ENCODE assay signal across 8 mouse cellular contexts in the genomic region with DNA sequence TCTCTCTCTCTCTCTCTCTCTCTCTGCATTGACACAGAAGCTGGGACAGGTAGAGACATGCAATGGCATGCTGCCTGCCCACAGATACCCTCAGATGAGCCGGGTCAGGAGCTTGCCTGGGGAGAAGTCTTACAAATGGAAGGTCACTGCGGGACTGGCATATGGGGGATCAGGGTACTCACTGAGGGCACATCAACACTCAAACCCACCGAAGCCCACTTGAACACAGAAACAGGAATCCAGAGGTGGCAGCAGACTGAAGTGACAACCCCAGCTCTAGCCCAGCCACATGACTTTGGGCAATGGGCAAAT. TPM values are rescaled to one million over a fixed set of nuclear protein-coding genes. Genes with fewer than 3 reads are reported as not detected.
DNase-seq lines count a peak whose midpoint lies in the region; ATAC-seq and TF ChIP-seq lines count a peak whose summit lies in the region.

No protein-coding gene starts in this region.

- peaks cover 8% of the 10 kb centered on the region; the same call in 1 of the 2 replicates for H3K4me1 ChIP-seq in liver, postnatal 0 days (ENCODE audit: insufficient read depth)
- H3K4me1 ChIP-seq in stomach, postnatal 0 days (replicated peaks; ENCODE audit: control insufficient read depth, insufficient read depth): 0 out of 2 replicates have a peak, but pooled peaks cover 4% of the 10 kb centered on the region

- WGBS in liver, postnatal 0 days (ENCODE audit: insufficient replicate concordance): 44% methylated on average over 3 of the region's 3 CpGs
- 23% methylated on average over 3 of the region's 3 CpGs for WGBS in stomach, postnatal 0 days

- no peak for TF ChIP-seq CTCF in liver, postnatal 0 days (IDR thresholded peaks at IDR 0.05; ENCODE audit: low read depth)
- no peak for TF ChIP-seq CTCF in stomach, postnatal 0 days (IDR thresholded peaks at IDR 0.05; ENCODE audit: low read depth)

- no peaks in the 10 kb centered on the region for H3K36me3 ChIP-seq in liver, postnatal 0 days (replicated peaks; ENCODE audit: insufficient read depth, low read length)
- H3K36me3 ChIP-seq in stomach, postnatal 0 days (ENCODE audit: control insufficient read depth, insufficient read depth, low read length): no peaks in the 10 kb centered on the region

- peak; percentile 15 for DNase-seq in embryo, embryonic 10.5 days (ENCODE audit: low spot score)
- DNase-seq in embryo, embryonic 10 days (ENCODE audit: low spot score): no peak
- DNase-seq in urinary bladder, postnatal 36 days (ENCODE audit: low spot score in 2 of 2): peak; percentile 25 to 40
- no peak for DNase-seq in urinary bladder, postnatal 4 days (ENCODE audit: low spot score in 2 of 2)
- DNase-seq in liver, postnatal 0 days: no peak
- no peak for DNase-seq in stomach, postnatal 0 days (ENCODE audit: low spot score)
- no peak for DNase-seq in right cerebral cortex, postnatal 4 days
- DNase-seq in adrenal gland, adult 18-20 months (ENCODE audit: low spot score in 2 of 2): no peak

- peak overlapping the region; percentile 54; the same call in 1 of the 2 replicates for H3K4me2 ChIP-seq in liver, postnatal 0 days (ENCODE audit: low read depth, low read length)
- peak overlapping the region; percentile 77 for H3K4me2 ChIP-seq in stomach, postnatal 0 days (replicated peaks; ENCODE audit: low read depth)

- no peak overlapping the region for H3K4me3 ChIP-seq in liver, postnatal 0 days (ENCODE audit: low read depth, low read length)
- peak overlapping the region; percentile 63 for H3K4me3 ChIP-seq in stomach, postnatal 0 days (ENCODE audit: low read depth, low read length)

- no peaks in the 10 kb centered on the region for H3K9me3 ChIP-seq in liver, postnatal 0 days (ENCODE audit: low read length)
- H3K9me3 ChIP-seq in stomach, postnatal 0 days (ENCODE audit: control insufficient read depth, low read length): no peaks in the 10 kb centered on the region

- peaks cover 11% of the 10 kb centered on the region for H3K27me3 ChIP-seq in liver, postnatal 0 days (ENCODE audit: insufficient read depth, low read length)
- H3K27me3 ChIP-seq in stomach, postnatal 0 days (ENCODE audit: control insufficient read depth, insufficient read depth, low read length): no peaks in the 10 kb centered on the region

- TF ChIP-seq EP300 in liver, postnatal 0 days (IDR thresholded peaks at IDR 0.05; ENCODE audit: low read depth): no peak
- TF ChIP-seq EP300 in stomach, postnatal 0 days (optimal IDR thresholded peaks at IDR 0.05): no peak

- no peak for ATAC-seq in liver, postnatal 0 days
- ATAC-seq in stomach, postnatal 0 days (ENCODE audit: low FRiP score, low TSS enrichment): no peak

- H3K27ac ChIP-seq in liver, postnatal 0 days (ENCODE audit: low read depth): no peak overlapping the region
- peak overlapping the region; percentile 87; the same call in 1 of the 2 replicates for H3K27ac ChIP-seq in stomach, postnatal 0 days (replicated peaks)

- no peak overlapping the region for H3K9ac ChIP-seq in liver, postnatal 0 days (replicated peaks)
- peak overlapping the region; percentile 80 for H3K9ac ChIP-seq in stomach, postnatal 0 days (ENCODE audit: low read length)

RNA-seq across cellular contexts. Expression of a gene that starts 0.6 kb away (rescaled TPM):
- polyA plus RNA-seq in liver, postnatal 0 days (2015; fragmentation: Nextera tagmentation; extraction: Ambion mirVana): 26.6 and 27.4 TPM in 2 replicates
- polyA plus RNA-seq in stomach, postnatal 0 days (2015; fragmentation: Nextera tagmentation; extraction: Ambion mirVana): 52.8 and 53.4 TPM in 2 replicates
- total RNA-seq in adrenal gland, adult 18-20 months (2021): 10 to 100 TPM; 41.9 to 66.9 TPM

RNA-seq across cellular contexts. Expression of a gene that starts 27.6 kb away (rescaled TPM):
- 0.65 and 0.92 TPM in 2 replicates for polyA plus RNA-seq in liver, postnatal 0 days (2015; fragmentation: Nextera tagmentation; extraction: Ambion mirVana)
- 166 and 195 TPM in 2 replicates for polyA plus RNA-seq in stomach, postnatal 0 days (2015; fragmentation: Nextera tagmentation; extraction: Ambion mirVana)
- 1 to 10 TPM; 3.4 to 4.3 TPM for total RNA-seq in adrenal gland, adult 18-20 months (2021)

RNA-seq across cellular contexts. Expression of a gene that starts 34.5 kb away (rescaled TPM):
- polyA plus RNA-seq in liver, postnatal 0 days (2015; fragmentation: Nextera tagmentation; extraction: Ambion mirVana): 21.4 and 22.6 TPM in 2 replicates
- 25.9 and 27.5 TPM in 2 replicates for polyA plus RNA-seq in stomach, postnatal 0 days (2015; fragmentation: Nextera tagmentation; extraction: Ambion mirVana)
- 10 to 100 TPM; 83.8 to 94.4 TPM for total RNA-seq in adrenal gland, adult 18-20 months (2021)

Comparison
In these comparisons a context has a peak if more than half of its experiments do, and no peak if none do; other contexts are left out.
1. DNase-seq: peak in embryo, embryonic 10.5 days (single experiment) and urinary bladder, postnatal 36 days (2 of 2); none in embryo, embryonic 10 days (single experiment), urinary bladder, postnatal 4 days (0 of 2), liver, postnatal 0 days (single experiment), stomach, postnatal 0 days (single experiment), right cerebral cortex, postnatal 4 days (single experiment) and adrenal gland, adult 18-20 months (0 of 2).
2. RNA of a gene that starts 27.6 kb away (polyA plus RNA-seq): 166 to 195 TPM in stomach, postnatal 0 days; 0.65 to 0.92 TPM in liver, postnatal 0 days; every median in the first group is over 10 times any median in the second.